Mouse (Mus musculus): ENCODE results near the gene Hpd. TPM values are rescaled to one million over a fixed set of nuclear protein-coding genes. Genes with fewer than 3 reads are reported as not detected.

Hpd gene
- polyA plus RNA-seq, 1 experiment from 2014 or later: 1.9 TPM

DNA sequence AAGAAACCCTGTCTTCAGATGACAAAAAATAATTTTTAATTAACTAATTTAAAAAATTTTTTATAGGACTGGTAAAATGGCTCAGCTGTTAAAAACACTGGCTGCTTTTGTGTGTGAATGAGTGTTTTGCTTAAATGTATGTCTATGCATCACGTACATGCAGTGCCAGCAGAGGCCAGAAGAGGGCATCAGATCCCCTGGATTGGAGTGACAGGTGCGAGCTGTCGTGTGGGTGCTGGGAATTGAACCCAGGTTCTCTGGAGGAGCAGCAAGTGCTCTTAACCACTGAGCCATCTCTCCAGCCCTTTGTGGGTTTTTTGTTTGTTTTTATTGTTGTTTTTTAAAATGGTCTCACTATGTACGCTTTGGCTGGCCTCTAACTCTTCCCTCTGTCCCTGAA lies 60.3 kb downstream of the Hpd start:
- H3K36me3 ChIP-seq (ENCODE audit: control insufficient read depth, insufficient read depth, low read length): no peaks in the 10 kb centered on the region
- H3K9ac ChIP-seq (ENCODE audit: low read length): no peak overlapping the region
- ATAC-seq (replicated peaks; ENCODE audit: low FRiP score, low TSS enrichment, low read depth): no peak
- no peaks in the 10 kb centered on the region for H3K27me3 ChIP-seq (replicated peaks; ENCODE audit: control insufficient read depth, insufficient read depth, low read length)
- H3K4me2 ChIP-seq (ENCODE audit: low read length): no peak overlapping the region
- no peak overlapping the region for H3K4me3 ChIP-seq (ENCODE audit: low read depth, low read length)
- no peak for DNase-seq (ENCODE audit: low spot score)
- H3K9me3 ChIP-seq (ENCODE audit: control insufficient read depth, low read length): no peaks in the 10 kb centered on the region
- H3K27ac ChIP-seq (ENCODE audit: low read depth): no peak overlapping the region
- no peaks in the 10 kb centered on the region for H3K4me1 ChIP-seq (replicated peaks; ENCODE audit: control insufficient read depth, insufficient read depth, low read length)
- WGBS: 90% methylated on average over 4 of the region's 4 CpGs

Other genes with a start within 250 kb of the Hpd start
- 31.7 and 37.4 TPM in 2 replicates for gene Kdm2b, start 192.9 kb downstream of the Hpd start, polyA plus RNA-seq (2014; fragmentation: Nextera tagmentation; extraction: Ambion mirVana)
- gene Orai1, start 167.7 kb downstream of the Hpd start, polyA plus RNA-seq (2014; fragmentation: Nextera tagmentation; extraction: Ambion mirVana): 15.6 and 17.7 TPM in 2 replicates
- gene Morn3, start 135.7 kb downstream of the Hpd start, polyA plus RNA-seq (2014; fragmentation: Nextera tagmentation; extraction: Ambion mirVana): 0.54 and 1.5 TPM in 2 replicates
- 8.9 and 10.0 TPM in 2 replicates for gene Tmem120b, start 114.3 kb downstream of the Hpd start, polyA plus RNA-seq (2014; fragmentation: Nextera tagmentation; extraction: Ambion mirVana)
- gene Rhof, start 50.0 kb downstream of the Hpd start, polyA plus RNA-seq (2014; fragmentation: Nextera tagmentation; extraction: Ambion mirVana): 1.5 and 1.9 TPM in 2 replicates
- 10.3 and 10.6 TPM in 2 replicates for gene Setd1b, start 40.5 kb downstream of the Hpd start, polyA plus RNA-seq (2014; fragmentation: Nextera tagmentation; extraction: Ambion mirVana)
- 58.6 and 68.4 TPM in 2 replicates for gene Psmd9, start 13.3 kb downstream of the Hpd start, polyA plus RNA-seq (2014; fragmentation: Nextera tagmentation; extraction: Ambion mirVana)
- gene Wdr66, start 69.4 kb upstream of the Hpd start, polyA plus RNA-seq (2014; fragmentation: Nextera tagmentation; extraction: Ambion mirVana): 1.1 and 1.8 TPM in 2 replicates
- 21.1 and 24.0 TPM in 2 replicates for gene Bcl7a, start 161.1 kb upstream of the Hpd start, polyA plus RNA-seq (2014; fragmentation: Nextera tagmentation; extraction: Ambion mirVana)
- gene Mlxip, start 212.1 kb upstream of the Hpd start, polyA plus RNA-seq (2014; fragmentation: Nextera tagmentation; extraction: Ambion mirVana): 26.5 and 29.1 TPM in 2 replicates